Mouse (Mus musculus) heart, embryonic 10.5 days (tissue): ENCODE data around the gene Ric8a. TPM values are rescaled to one million over a fixed set of nuclear protein-coding genes. Genes with fewer than 3 reads are reported as not detected.

Source experiments
- DNase-seq: peaks from one replicate; pipeline ENCODE4 v3.0.0-alpha.2; 2017; ENCODE audit warnings: low spot score
- H3K27ac ChIP-seq: fragments of 300-500 bp; sonication (generic); 2 replicates; pipeline ENCODE4 v1.5.1; 2016; ENCODE audit warnings: mild to moderate bottlenecking
- H3K27me3 ChIP-seq: fragments of 300-500 bp; sonication (generic); 2 replicates; pipeline ENCODE4 v1.6.1; 2016; ENCODE audit warnings: mild to moderate bottlenecking; ENCODE audit not compliant: poor library complexity, insufficient read depth, severe bottlenecking
- H3K36me3 ChIP-seq: fragments of 300-500 bp; sonication (generic); 2 replicates; pipeline ENCODE4 v1.6.1; 2016; ENCODE audit warnings: mild to moderate bottlenecking, moderate library complexity
- H3K4me1 ChIP-seq: fragments of 300-500 bp; sonication (generic); 2 replicates; pipeline ENCODE4 v1.6.1; 2016; ENCODE audit warnings: mild to moderate bottlenecking
- H3K4me3 ChIP-seq: fragments of 300-500 bp; sonication (generic); 2 replicates; pipeline ENCODE4 v1.5.1; 2016; ENCODE audit warnings: mild to moderate bottlenecking, moderate library complexity
- H3K9me3 ChIP-seq: fragments of 300-500 bp; sonication (generic); 2 replicates; pipeline ENCODE4 v1.6.1; 2016; ENCODE audit warnings: mild to moderate bottlenecking, moderate library complexity
- WGBS: fragments of 180-500 bp; shearing (Covaris S2); methylation state at CpG from one replicate; pipeline ENCODE4 v1.1.7; 2016; 5-methylcytosine and 5-hydroxymethylcytosine counted together
- polyA plus RNA-seq: library from polyadenylated mRNA; unstranded; fragments of >200 nt; fragmentation: Nextera tagmentation; extraction: Ambion mirVana; gene quantifications from 2 replicates; pipeline ENCODE4 v1.2.1, GENCODE M21; 2016

The Ric8a gene
- polyA plus RNA-seq, 1 experiment from 2014 or later = 47.3 TPM

DNA sequence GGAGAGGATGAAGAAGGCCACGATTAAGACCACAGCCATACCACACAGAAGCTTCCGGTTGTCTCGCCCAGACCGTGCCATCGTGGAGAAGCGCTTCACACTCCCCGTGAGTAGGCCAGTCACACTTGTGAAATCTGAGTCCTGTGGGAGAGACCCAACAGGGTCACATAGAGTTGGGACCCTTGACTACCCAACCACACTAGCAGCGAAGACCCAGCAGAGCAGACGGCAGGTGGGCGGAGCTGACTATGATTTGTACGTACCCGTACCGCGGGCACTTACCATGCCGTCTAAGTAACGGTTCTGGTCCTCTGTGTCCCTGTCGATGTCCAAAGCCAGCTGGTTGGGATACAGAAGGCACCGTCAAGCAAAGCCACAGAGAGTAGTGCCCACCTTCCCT lies 2.3 kb upstream of the Ric8a start:
- Histone ChIP-seq H3K27me3 (no peaks in the 10 kb centered on the region), H3K4me3 (0 out of 2 replicates have a peak overlapping the region, but pooled peaks have one; percentile 83), H3K27ac (no peak overlapping the region), H3K4me1 (peaks cover 32% of the 10 kb centered on the region), H3K36me3 (peaks cover 50% of the 10 kb centered on the region), H3K9me3 (no peaks in the 10 kb centered on the region)
- DNase-seq = no peak
- WGBS = 92% methylated on average over 18 of the region's 18 CpGs

- H3K27ac ChIP-seq = peak overlapping the region; percentile 91
- peaks cover 57% of the 10 kb centered on the region for H3K36me3 ChIP-seq
- DNase-seq = no peak
Measured at GRCm38 (mm10) chr7:140855181-140855580, 1.6 kb upstream of the Ric8a start.

DNA sequence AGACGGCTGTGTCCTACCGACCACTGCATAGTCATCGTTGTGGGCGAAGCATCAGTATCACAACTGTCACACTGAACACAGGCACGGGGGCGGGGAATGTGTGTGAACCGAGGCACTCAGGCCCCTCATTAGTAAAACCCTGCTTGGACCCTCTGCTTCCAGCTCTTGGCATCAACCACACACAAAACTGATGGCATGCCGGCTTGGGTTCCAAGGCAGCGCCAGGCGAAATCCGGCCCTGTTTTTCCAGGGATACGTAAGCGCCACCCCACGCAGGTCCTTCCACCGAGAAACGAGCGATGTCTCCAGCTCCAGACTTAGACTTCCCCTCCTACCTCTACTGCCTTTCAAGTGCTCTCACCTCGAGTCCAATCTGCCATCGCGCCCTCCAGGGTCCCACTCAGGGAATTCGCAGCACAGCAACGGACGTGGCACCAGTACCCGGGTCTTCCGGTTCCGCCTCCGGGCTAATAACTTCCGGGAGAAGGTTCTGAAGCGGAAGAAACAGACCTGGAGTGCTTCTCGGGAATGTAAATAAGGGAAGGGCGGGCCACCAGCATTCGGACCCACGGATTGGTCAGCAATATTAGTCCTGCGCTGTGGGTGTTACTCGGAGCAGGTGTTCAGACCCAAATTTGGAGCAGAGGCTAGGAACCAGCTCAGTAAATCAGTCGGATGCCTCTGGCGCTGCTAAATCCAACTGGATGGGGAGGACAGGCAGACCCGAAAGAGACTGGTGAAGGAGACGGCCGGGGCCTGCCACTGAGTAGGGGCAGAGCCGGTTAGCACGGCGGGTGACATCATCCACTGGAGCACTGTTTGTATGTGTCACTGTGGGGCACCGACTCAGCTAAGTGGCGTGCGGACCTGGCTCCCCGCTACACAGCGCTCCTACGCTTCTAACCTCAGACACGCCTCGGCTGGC lies 635 bp upstream of the Ric8a start, which contains the start of gene Gm45785:
Gene Gm45785 (minus strand): TSS at position 472 of the 925 bp plus-strand sequence.
- DNase-seq = peak; percentile 97
- peak within 1 kb of the TSS; percentile 91 for H3K27ac ChIP-seq
- H3K4me1 ChIP-seq = peaks cover 34% of the 10 kb centered on the region
- H3K4me3 ChIP-seq = peak within 1 kb of the TSS; percentile 83
- H3K27me3 ChIP-seq = no peaks in the 10 kb centered on the region
- WGBS = under 1% methylated on average over 51 of the region's 51 CpGs
- H3K36me3 ChIP-seq = peaks cover 65% of the 10 kb centered on the region
- H3K9me3 ChIP-seq = no peaks in the 10 kb centered on the region

More at GRCm38 (mm10) chr7:140855181-140855580, 1.6 kb upstream of the Ric8a start:
- no peaks in the 10 kb centered on the region for H3K9me3 ChIP-seq
- H3K27me3 ChIP-seq = no peaks in the 10 kb centered on the region
- H3K4me1 ChIP-seq = peaks cover 34% of the 10 kb centered on the region
- peak overlapping the region; percentile 83 for H3K4me3 ChIP-seq
- WGBS = 70% methylated on average over 9 of the region's 9 CpGs

GRCm38 (mm10) chr7:140857550-140858505 lies 1.1 kb downstream of the Ric8a start, which contains the start of gene Bet1l:
Gene Bet1l (minus strand): TSS chr7:140857577.
- Histone ChIP-seq H3K36me3 (peaks cover 66% of the 10 kb centered on the region), H3K27me3 (no peaks in the 10 kb centered on the region), H3K4me3 (peak within 1 kb of the TSS; percentile 83), H3K4me1 (peaks cover 34% of the 10 kb centered on the region), H3K27ac (peak within 1 kb of the TSS; percentile 91), H3K9me3 (no peaks in the 10 kb centered on the region)
- WGBS = 38% methylated on average over 40 of the region's 40 CpGs
- no peak for DNase-seq

GRCm38 (mm10) chr7:140858746-140859145 lies 2.0 kb downstream of the Ric8a start:
- H3K9me3 ChIP-seq = no peaks in the 10 kb centered on the region
- H3K4me3 ChIP-seq = 0 out of 2 replicates have a peak overlapping the region, but pooled peaks have one; percentile 83
- no peaks in the 10 kb centered on the region for H3K27me3 ChIP-seq
- peak overlapping the region; percentile 91; the same call in 1 of the 2 replicates for H3K27ac ChIP-seq
- no peak for DNase-seq
- H3K36me3 ChIP-seq = peaks cover 66% of the 10 kb centered on the region
- 89% methylated on average over 8 of the region's 8 CpGs for WGBS
- peaks cover 34% of the 10 kb centered on the region for H3K4me1 ChIP-seq

- no peaks in the 10 kb centered on the region for H3K27me3 ChIP-seq
- H3K4me1 ChIP-seq = peaks cover 28% of the 10 kb centered on the region
- no peak for DNase-seq
- no peak overlapping the region for H3K4me3 ChIP-seq
- no peaks in the 10 kb centered on the region for H3K9me3 ChIP-seq
- 83% methylated on average over 6 of the region's 6 CpGs for WGBS
- H3K27ac ChIP-seq = no peak overlapping the region
- peaks cover 67% of the 10 kb centered on the region for H3K36me3 ChIP-seq
Measured at GRCm38 (mm10) chr7:140859997-140860396, 3.2 kb downstream of the Ric8a start.

GRCm38 (mm10) chr7:140860728-140861127 lies 4.0 kb downstream of the Ric8a start:
- DNase-seq = no peak

DNA sequence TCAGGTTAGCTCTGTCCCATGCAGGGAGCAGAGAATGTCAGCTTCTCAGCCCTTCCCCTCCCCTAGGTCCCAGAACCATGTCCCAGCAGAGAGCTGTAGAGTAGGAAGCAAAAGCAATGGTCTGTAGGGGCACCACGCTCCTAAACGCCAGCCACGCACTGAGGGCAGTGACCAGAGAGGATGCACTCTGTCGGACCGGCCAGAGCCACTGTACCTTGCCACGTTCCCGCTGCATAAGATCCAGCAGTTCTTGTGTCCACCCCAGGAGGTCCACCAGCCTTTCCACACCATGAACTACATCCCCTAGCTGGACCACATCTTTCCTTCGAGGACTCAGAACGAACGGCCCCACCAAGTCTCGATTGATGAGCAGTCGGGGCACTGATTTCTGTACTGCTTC lies 8.0 kb downstream of the Ric8a start:
- no peak for DNase-seq
- H3K27ac ChIP-seq = no peak overlapping the region
- H3K4me1 ChIP-seq = no peaks in the 10 kb centered on the region
- peaks cover 78% of the 10 kb centered on the region for H3K36me3 ChIP-seq
- H3K27me3 ChIP-seq = no peaks in the 10 kb centered on the region
- H3K4me3 ChIP-seq = no peak overlapping the region
- no peaks in the 10 kb centered on the region for H3K9me3 ChIP-seq
- WGBS = 86% methylated on average over 12 of the region's 12 CpGs

More at GRCm38 (mm10) chr7:140860728-140861127, 4.0 kb downstream of the Ric8a start:
- Histone ChIP-seq H3K9me3 (no peaks in the 10 kb centered on the region), H3K4me1 (peaks cover 21% of the 10 kb centered on the region), H3K4me3 (no peak overlapping the region), H3K27me3 (no peaks in the 10 kb centered on the region), H3K36me3 (peaks cover 71% of the 10 kb centered on the region), H3K27ac (no peak overlapping the region)
- 86% methylated on average over 5 of the region's 5 CpGs for WGBS

DNA sequence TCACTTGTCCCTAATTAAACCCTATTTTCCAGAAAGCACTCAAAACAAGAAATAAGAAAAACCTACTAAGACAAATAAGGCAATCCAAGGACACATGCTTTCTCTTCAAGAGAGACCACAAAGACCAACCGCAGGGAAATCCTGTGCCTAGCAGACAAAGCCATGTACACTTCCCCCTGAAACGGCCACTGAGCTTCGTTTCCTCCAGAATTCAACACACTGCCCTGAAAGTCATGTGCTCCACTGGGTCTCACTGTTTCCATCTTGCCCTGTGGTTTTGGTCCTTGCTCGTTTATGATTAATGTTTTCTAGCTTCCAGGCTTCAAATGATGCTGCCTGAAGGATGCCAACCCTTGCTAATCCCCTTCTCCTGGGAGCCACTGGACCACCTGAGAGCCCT lies 17.5 kb downstream of the Ric8a start:
- Histone ChIP-seq H3K4me1 (no peaks in the 10 kb centered on the region), H3K36me3 (peaks cover 50% of the 10 kb centered on the region), H3K9me3 (no peaks in the 10 kb centered on the region), H3K27ac (no peak overlapping the region), H3K4me3 (no peak overlapping the region), H3K27me3 (no peaks in the 10 kb centered on the region)
- WGBS = 92% methylated on average over 4 of the region's 4 CpGs
- no peak for DNase-seq

GRCm38 (mm10) chr7:140877364-140877763 lies 20.6 kb downstream of the Ric8a start:
- Histone ChIP-seq H3K36me3 (peaks cover 46% of the 10 kb centered on the region), H3K4me3 (no peak overlapping the region), H3K4me1 (peaks cover 3% of the 10 kb centered on the region; the same call in 1 of the 2 replicates), H3K27me3 (no peaks in the 10 kb centered on the region), H3K9me3 (no peaks in the 10 kb centered on the region), H3K27ac (no peak overlapping the region)
- 85% methylated on average over 6 of the region's 6 CpGs for WGBS
- no peak for DNase-seq

GRCm38 (mm10) chr7:140879355-140879754 lies 22.6 kb downstream of the Ric8a start:
- no peak overlapping the region for H3K4me3 ChIP-seq
- 82% methylated on average over 7 of the region's 7 CpGs for WGBS

GRCm38 (mm10) chr7:140880419-140880818 lies 23.7 kb downstream of the Ric8a start:
- Histone ChIP-seq H3K4me1 (peaks cover 9% of the 10 kb centered on the region), H3K36me3 (peaks cover 35% of the 10 kb centered on the region), H3K4me3 (0 out of 2 replicates have a peak overlapping the region, but pooled peaks have one; percentile 98), H3K9me3 (no peaks in the 10 kb centered on the region), H3K27me3 (no peaks in the 10 kb centered on the region), H3K27ac (no peak overlapping the region)
- DNase-seq = no peak
- 87% methylated on average over 3 of the region's 3 CpGs for WGBS

More at GRCm38 (mm10) chr7:140879355-140879754, 22.6 kb downstream of the Ric8a start:
- H3K9me3 ChIP-seq = no peaks in the 10 kb centered on the region
- no peak for DNase-seq
- peaks cover 45% of the 10 kb centered on the region for H3K36me3 ChIP-seq
- H3K27me3 ChIP-seq = no peaks in the 10 kb centered on the region
- no peak overlapping the region for H3K27ac ChIP-seq
- peaks cover 9% of the 10 kb centered on the region for H3K4me1 ChIP-seq
